Mouse (Mus musculus) kidney, adult 8-10 months (tissue): ENCODE data around the gene Slc19a2.

Source experiments
- DNase-seq, 2 experiments: peaks; one replicate each; pipeline ENCODE4 v3.0.0; 2022

Gene Slc19a2

GRCm38 (mm10) chr1:164254836-164255235 lies 6.0 kb downstream of the Slc19a2 start:
- no peak for DNase-seq

- no peak for DNase-seq
Measured at GRCm38 (mm10) chr1:164260171-164261028, 11.6 kb downstream of the Slc19a2 start.

DNA sequence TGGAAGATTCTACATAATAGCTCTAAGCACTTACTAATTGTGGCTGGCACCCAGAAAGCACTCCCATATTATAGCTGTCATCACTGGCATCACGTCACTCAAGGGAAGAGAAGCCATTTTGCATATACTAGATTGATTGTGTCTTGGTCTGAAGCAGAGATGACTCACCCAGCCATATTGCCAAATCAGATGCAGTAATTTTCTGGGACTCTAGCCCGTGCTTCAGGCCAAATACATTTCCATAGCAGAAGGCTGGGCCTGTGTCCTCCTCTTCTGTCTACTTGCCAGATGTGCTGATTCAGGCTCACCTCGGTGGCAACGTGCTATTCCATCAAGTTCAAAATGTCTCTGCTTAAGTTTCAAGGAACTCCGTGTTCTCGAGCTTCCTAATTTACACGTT lies 12.7 kb downstream of the Slc19a2 start:
- DNase-seq: no peak

GRCm38 (mm10) chr1:164270941-164271340 lies 22.1 kb downstream of the Slc19a2 start:
- DNase-seq: no peak

GRCm38 (mm10) chr1:164273659-164274058 lies 24.8 kb downstream of the Slc19a2 start:
- DNase-seq: no peak

DNA sequence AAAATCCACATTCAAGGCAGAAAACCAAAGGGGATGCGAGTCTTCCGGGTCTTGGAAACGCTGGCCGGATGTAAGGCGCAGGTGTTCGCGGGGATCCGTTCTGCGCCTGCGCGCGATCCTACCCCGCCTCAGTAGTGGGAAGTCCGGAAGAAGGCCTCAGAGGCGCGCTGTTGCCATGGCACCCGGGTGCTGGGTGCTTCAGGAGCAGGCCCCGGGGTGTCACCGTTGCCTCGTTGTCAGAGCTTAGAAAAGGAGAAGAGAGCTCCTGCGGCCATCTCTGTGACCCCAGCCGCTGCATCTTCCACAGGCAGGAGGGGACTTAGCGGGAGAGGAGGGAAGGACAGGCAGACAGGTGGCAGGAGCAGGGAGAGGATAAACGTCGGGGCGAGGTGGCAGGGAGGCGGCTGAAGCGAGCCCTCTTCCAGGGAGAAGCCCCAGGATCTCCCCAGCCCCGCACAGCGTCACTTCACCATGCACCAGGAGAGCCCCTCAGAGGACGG lies 26.7 kb downstream of the Slc19a2 start, which contains the start of gene Ccdc181:
TSS of gene Ccdc181 (plus strand) at position 131 of the 500 bp plus-strand sequence.
- DNase-seq: peak; percentile 95

- DNase-seq: no peak
Measured at GRCm38 (mm10) chr1:164276552-164276951, 27.7 kb downstream of the Slc19a2 start.

- no peak for DNase-seq
Measured at GRCm38 (mm10) chr1:164279332-164279731, 30.5 kb downstream of the Slc19a2 start.

- DNase-seq: no peak
Measured at GRCm38 (mm10) chr1:164284007-164284406, 35.2 kb downstream of the Slc19a2 start.

DNA sequence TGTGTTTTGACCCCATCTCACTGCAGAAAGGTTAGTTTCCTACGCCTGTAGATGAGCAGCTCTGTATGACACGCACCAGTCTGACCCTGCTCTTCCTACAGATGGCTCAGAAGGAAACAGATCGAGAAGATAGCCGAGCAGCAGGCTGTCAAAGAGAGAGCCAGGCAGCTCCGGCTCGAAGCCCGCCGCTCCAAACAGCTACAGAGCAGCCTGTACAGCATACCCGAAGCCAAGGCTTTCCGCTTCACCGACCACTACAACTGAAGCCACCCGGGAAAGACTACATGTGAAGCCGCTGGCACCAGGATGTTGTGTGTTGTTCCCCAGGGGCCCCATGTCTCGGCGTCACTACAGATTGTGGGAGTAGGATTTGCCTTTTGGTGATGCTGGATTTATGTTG lies 38.6 kb downstream of the Slc19a2 start:
- no peak for DNase-seq

DNA sequence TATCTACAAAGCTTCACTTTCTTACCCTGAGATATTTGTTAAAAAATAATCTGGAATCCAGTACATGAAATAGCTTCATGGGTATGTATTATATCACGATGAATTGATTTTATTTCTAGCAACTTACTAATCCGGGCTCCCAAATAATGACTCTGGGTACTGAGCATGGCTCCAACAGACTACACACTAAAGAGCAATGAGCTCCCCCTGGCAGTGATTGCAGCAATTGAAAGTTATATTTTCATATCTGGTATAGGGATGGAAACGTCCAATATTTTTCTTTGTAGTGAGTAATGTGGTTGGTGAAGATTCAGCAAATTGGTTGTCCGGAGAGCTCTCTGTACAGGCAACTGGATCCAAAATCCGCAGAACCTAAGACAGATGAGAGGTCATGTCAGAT lies 43.2 kb downstream of the Slc19a2 start:
- no peak for DNase-seq

DNA sequence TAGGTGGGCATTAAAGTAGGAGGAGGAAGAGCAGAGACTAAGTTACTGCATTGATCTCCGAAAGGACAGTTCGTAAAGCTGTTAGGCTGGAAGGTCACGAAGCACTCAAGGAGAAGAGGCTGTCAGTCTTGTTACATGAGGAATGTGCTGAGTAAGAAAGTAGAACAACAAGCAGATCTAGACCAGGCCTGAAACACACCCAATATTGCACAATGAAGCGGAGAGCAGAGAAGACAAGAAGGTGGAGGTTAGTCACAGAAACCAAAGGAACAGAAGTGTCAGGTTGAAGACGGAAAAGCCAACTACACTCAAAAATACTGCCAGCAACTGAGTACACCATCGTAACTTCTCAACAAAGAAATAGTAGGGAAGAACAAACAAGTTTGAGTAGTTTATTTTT lies 45.2 kb downstream of the Slc19a2 start:
- DNase-seq: no peak

DNA sequence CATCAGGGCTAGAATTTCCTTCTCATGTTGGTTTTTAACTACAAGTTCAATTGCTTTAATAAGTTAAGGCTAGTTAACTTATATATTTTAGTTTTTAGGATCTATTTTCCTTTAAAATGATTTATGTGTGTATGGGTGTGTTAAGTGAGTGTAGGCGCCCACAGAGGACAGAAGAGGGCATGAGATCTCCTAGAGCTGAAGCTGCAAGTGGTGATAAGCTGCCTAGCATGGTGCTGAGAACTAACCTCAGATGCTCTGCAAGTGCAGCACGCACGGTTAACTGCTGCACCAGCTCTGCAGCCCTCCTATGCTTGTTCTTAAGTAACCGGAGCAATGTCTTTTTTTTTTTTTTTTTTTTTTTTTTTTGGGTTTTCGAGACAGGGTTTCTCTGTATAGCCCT lies 47.6 kb downstream of the Slc19a2 start:
- no peak for DNase-seq

DNA sequence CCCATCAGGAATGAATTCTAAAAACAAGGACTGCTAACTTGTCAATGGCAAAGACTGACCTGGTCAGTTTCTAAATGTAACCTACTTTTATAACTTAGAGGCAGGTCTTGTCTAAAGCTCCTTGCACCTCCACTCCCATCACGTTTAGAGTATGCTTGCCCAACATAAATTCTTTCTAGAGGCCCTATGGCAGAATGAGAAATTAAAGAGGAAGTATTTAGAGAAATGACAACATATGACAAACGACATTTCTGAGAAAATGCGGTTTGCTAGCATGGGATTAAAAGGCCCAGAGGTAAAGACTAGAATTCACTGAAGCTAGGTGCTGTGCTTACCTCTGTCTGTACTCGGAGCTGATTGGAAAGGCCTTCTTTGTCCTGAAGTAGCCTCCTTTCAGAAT lies 53.1 kb downstream of the Slc19a2 start:
- DNase-seq: no peak

DNA sequence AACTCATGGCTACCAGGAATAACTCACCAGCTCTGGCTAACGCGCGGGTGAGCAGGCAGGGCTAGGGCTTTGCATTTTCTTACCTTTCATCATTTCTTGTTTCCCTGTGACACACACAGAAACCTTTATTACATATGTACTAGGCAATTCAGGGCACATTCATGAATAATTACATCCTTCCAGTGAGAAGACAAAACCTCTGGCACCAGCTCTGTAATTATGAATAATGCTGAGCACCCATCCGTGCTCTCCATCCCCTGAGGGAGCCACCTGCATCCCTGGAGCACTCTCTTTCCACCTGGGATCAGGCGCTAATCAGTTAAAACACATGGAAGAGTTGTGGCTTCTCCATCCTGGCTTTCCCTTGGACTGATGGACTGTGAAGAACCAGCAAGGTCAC lies 55.0 kb downstream of the Slc19a2 start, which contains the start of gene Nme7:
TSS of gene Nme7 (plus strand) at position 301 of the 400 bp plus-strand sequence.
- no peak for DNase-seq

DNA sequence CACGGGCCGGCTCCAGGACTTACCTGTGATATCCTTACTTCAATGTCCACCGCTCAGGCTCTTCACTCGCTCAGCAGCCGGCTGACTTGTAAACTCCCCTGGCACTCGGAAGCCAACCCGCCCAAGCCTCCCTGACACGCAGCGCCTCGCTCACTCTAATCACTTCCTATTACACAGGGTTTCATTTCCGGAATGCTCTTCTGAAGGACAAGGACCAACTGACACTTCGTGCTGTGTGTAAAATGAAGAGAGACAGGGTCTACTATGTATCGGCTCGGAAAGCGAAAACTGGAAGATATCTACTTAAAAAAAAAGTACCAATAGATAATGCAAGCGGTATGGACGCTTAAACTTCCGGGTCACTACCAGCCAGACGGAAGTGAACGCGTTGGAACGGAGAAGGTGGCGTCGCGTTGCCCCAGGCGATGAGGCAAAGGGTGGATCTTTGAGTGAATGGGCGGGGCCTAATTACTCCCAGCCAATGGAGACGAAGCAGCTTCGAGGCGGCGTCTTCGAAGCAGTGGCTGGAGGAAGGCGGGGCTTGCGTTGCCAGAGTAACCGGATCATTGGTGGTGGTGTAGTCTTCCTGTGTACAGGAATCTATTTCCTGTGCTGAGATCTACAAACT lies 58.4 kb downstream of the Slc19a2 start, which contains the start of gene Blzf1:
TSS of gene Blzf1 (minus strand) at position 366 of the 628 bp plus-strand sequence.
- DNase-seq: peak; percentile 97 to 98

- no peak for DNase-seq
Measured at GRCm38 (mm10) chr1:164307922-164308321, 59.1 kb downstream of the Slc19a2 start.

DNA sequence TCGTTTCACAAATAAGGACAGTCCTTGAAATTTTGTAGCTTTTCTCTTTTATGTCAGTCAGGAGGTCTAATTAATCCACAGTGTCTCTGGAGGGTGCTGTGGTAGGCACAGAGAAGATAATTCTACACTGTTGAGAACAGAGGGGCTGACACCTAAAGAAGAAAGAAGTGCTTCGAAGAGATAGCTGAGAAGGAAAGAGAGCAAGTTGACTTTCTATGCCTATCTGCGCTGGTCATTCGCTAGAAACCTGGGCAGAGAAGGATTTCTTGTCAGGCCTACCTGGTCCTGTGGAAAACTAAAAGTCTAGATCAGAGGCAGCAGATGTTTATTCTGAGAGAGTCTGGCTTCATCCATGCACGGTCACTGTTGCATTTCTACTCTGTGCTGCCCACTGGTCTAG lies 65.2 kb downstream of the Slc19a2 start:
- no peak for DNase-seq
